Mouse (Mus musculus): Measurements from ENCODE around the gene Ctdnep1.

Gene Ctdnep1

DNA sequence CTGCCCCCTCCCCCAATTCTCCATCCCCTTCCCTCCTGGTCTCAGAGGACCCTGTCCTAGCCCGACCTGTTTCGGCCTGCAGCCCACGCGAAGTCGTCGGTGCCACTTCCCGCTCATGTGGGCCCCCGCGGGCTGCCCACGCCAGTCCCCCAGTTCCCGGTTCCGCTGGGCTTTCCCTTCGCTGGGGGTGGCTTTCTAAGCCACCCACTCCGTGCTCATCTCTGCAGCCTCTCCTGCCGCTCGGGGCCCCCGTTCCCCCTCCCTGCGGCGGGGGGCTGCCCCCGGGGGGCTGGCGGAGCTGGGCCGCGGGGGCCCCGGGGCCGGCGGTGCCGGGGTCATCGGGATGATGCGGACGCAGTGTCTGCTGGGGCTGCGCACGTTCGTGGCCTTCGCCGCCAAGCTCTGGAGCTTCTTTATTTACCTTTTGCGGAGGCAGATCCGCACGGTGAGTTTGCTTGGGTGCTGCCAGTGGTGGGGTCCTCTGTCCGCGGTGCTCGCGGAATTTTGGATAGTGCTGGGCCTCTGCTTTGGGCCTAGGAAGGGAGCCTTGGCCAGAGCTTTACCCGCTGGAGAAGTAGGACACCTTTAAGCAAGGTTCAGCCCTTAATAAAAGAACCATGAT, at the start of gene Ctdnep1:
Ctdnep1 (plus strand) TSS at position 16 of the 622 bp plus-strand sequence.
- no peak for DNase-seq

DNA sequence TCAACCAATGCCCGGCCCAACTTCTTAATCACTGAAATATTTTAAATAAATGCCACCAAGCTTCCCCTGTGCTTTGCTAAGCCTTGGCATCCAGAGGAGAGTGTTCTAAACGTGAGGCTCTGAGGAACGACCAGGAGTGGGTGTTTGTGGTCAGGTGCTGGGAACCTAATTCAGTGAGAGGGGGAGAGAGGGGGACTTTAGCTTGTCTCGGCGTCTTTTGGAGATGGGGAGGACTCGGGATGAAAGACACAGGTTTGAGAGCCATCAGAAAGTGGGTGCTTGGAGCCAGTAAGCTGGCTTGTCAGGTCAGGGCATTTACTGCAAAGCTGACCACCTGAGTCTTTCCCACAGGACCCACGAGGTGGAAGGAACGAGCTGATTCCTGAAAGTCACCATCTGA, 49.2 kb upstream of the Ctdnep1 start:
- DNase-seq, result no peak

DNA sequence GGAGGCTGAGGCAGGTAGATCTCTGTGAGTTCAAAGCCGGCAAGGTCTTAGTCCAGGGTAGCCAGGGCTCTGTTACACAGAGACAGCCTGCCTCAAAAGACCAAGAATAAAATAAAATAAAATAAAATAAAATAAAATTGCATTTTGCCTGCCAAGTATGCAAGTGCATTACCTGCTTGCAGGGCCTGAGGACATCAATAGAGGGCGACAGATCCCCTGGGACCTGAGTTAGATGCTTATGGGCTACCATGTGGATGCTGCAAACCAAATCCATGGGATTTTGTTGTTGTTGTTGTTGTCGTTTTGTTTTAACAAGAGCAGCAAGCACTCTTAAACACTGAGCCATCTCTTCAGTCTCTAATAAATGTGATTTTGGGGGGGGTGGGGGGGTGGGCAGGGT, 48.7 kb upstream of the Ctdnep1 start:
- no peak for DNase-seq

DNA sequence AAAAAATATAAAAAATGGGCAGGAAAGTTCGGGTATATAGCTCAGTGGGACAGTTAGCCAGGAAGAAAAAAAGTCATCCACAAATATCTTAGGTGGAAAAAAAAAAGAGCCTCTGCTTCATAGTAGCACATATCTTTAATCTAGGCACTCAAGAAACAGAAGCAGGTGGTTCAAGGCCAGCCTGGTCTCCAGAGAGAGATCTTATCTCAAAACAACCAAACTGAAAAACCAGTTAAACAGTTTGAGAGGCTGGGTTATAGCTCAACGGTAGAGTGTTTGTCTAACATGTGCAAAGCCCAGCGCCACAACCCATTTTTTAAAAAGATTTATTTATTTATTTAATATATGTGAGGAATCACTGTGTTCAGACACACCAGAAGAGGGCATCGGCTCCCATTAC, 47.9 kb upstream of the Ctdnep1 start:
- DNase-seq, result no peak

DNA sequence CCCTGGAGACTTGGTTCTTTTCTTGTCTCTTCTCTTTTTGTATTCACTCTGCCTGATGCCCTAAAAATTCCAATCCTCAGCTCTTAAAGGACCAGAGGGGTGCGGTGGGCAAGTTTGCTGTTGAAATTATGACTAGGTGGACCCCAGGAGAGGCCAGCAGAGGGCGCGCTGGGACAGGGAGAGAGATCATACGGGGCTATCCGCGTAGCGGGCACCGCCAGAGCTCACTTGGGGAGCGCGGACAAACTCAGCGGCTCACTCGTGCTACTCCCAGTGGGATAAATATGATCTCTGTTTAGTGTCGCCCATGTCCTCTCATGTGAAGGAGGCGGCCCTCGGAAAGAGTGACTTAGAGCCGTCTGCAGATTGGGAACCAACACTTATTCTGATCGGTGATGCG, 46.8 kb upstream of the Ctdnep1 start:
- DNase-seq, result peak; percentile 90

DNA sequence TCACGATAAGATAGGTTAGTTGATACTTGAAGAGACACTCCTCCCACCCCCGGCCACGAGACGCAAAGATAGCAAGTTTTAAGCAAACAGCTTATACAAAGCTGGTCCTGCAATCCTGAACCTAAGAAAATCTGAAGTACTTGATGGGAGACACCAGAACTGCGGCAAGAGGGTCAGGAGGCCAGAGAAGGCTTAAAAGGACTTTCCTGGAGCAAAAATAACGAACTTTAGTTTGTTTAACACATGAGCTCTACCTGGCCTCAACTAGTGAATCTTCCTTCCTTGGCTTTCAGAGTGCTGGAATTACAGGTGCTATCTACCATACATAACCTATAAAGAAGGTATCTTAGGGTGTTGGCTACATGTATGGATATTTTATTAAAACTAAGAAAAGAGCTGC, 46.3 kb upstream of the Ctdnep1 start:
- no peak for DNase-seq

DNA sequence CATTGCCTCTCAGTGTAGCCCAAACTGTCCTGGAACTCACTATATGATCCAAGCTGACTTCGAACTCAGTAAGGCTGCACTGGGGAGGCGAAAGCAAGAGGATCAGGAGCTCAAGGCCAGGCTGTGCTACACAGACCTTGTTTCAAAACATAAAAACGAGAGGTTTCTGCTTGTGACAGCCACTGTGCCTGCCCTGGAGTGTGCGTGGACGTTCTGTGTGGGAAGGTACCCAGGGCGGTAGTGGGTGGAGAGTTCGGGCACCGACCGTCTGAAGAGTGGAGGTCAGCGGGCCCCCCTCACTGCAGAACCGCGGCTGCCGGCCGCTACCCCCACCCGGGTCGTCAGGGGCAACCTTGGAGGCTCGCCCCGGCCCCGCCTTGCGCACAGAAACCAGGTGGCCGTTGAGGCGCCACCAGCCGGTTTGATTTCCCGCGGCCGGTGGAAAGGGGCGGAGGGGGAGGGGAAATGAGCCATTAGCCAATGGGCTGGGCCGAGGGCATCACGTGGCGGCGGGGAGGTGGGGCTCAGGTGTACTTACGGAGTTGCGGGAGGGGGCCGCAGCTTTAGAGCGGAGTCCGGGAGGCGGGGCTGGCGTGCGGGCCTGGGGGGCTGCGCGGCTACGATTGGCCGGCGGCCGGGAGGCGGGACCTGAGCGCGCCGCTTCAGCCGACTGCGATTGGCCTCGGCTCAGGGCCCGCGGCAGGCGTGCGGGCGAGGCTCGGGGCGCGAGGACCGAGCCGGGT, 45.6 kb upstream of the Ctdnep1 start, which contains the start of gene Ybx2:
Ybx2 (plus strand) TSS at position 660 of the 743 bp plus-strand sequence.
- DNase-seq, result peak; percentile 90

DNA sequence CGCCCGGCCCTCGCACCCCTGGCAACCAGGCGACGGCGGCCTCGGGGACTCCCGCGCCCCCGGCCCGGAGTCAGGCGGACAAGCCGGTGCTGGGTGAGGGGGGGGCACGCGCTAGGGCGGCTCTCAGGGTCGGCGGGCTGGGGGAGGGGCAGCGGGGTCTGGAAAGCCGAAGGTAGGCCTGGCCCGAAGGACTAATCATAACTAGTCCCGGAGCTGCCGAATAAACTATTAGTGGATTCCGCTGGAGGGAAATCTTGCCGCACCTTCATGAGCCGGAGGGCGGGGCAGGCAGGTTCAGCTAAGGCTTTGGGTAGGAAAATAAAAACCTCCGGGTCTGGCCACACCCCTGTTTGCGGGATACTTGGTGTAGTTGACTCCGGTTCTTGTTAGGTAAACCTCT, 44.8 kb upstream of the Ctdnep1 start:
- DNase-seq, result peak; percentile 50

DNA sequence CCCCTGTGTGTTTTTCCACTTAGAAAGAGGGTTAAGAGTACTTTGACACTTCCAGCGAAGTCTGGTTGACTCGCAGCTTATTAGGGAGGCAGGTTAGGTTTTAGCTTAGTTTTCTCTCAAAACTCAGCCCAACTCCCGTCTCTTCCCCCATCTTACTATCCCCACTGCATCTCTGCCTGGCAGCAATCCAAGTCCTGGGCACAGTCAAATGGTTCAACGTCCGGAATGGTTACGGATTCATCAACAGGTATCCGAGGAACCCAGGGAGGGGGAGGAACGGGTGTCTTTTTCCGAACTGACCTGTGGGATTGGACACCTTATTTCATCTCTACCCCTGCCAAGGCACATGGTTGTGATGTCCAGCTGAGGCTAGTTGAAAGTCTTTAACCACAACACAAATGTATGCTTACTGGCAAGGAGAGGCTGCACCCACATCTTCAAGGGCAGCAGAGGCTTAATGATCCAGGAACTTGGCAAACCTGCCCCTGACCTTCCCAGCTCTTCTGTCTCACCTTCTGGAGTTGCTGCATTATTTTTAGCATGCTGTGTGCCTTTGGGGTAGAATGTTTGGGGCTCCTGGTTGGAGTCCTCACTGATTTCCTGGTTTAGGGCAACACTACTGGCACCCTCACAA, 44.1 kb upstream of the Ctdnep1 start:
- peak; percentile 72 for DNase-seq

DNA sequence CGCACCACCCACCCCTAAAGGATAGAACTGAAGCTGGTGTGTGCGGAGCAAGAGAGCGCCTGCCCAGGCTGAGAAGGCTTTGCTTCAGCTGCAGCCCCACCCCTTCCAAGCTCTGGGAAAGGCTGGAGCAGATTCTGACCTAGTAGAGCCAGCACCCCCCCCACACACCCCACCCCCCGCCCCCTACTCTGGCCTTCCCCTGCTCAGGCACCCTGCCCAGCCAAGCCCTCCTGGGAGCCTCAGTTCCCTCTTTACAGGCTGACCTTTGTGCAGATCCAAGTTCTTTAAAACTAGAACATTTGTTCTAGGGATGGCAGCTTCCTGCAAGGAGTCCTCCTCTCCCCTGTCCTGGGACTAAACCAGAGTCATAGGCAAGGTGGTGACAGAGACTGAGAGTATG, 43.6 kb upstream of the Ctdnep1 start:
- DNase-seq, result peak; percentile 49

DNA sequence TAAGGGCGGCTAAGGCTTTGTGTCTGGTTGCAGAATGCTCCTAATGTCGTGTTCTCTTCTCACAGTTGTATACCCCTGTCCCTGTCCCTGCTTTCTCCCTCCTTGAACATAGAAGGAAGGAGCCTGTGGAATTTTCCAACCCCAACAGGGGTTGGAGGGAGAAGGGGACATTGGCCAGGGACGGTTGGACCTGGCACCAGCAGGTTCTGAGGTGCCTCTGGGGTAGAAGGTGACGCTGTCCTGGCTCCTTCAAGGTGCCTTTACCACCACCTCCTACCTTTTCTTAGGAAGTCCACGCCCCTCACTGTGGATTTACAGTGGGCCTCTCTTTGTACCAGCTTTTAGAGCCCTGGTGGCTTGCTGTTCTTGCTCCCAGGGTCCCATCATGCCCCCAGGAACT, 43.1 kb upstream of the Ctdnep1 start:
- no peak for DNase-seq

DNA sequence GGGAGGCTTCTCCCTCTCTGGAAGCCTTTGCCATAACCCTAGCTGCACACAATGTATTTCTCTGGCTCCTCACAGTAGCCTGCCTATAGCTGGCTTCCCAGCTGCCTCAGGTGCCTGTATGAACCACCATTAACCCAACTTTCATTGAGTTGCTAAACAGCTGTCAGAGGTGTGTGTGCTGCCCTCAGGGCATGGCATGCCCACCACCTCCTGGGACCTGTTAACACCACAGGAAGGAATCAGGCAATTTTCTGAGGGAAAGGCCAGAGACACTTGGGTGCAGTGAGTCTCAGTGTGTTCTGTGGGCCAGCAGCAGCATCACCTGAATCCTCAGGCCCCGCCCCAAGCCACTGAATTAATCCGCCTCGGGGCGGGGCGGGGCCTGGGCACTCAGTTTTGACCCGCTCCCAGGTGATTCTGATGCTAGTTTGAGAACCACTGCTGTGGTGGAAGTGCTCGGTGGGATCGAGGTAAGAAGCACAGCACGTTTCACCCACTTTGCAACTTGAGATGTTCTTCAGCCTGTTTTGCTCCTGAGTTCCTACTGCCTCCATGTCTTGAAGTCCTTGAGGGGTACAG, 42.5 kb upstream of the Ctdnep1 start:
- DNase-seq, result no peak

DNA sequence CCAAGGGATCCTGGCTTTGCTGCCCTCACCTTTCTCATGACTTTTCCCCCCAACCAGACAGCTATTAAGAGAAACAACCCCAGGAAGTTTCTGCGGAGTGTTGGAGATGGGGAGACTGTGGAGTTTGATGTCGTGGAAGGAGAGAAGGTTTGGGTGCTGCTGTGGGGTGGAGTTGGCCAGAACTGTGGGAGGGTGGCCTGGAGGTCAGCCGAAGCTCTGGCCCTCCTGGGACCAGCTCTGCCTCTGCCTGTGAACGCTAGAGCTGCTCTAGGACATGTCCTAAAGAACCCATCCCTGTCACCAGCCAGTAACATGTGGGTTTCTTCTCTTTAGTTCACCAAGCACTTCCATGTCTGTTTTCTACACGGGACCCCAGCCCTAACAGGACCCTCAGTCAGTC, 41.8 kb upstream of the Ctdnep1 start:
- DNase-seq, result no peak

DNA sequence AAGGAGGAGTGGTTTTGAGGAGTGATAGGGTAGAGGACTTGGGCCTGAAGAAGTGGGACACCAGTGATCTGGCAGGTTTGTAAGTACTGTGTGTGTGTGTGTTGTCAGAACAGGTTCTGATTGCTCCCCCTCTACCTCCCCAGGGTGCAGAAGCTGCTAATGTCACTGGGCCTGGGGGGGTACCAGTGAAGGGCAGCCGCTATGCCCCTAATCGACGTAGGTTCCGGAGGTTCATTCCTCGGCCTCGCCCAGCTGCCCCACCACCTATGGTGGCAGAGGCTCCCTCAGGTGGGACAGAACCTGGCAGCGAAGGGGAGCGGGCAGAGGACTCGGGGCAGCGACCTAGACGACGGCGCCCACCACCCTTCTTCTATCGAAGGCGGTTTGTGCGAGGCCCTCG, 41.2 kb upstream of the Ctdnep1 start:
- no peak for DNase-seq

DNA sequence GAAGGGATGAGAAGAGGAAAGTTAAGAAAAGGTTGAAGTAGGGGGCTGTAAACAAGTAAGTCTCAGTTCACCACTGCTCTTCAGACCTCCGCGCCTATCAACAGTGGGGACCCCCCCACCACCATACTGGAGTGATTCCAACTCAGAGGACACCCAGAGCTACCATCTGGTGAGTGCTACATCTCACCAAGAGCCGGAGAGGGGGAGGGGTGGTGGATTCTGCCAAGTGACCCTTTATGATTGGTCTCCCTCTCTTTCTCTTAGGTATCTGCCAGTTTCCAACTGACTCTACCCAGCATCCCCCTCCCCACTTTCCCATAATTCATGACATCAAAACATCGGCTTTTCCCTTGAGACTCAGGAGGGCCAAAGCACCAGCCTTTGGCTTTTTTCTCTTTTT, 40.0 kb upstream of the Ctdnep1 start:
- no peak for DNase-seq

DNA sequence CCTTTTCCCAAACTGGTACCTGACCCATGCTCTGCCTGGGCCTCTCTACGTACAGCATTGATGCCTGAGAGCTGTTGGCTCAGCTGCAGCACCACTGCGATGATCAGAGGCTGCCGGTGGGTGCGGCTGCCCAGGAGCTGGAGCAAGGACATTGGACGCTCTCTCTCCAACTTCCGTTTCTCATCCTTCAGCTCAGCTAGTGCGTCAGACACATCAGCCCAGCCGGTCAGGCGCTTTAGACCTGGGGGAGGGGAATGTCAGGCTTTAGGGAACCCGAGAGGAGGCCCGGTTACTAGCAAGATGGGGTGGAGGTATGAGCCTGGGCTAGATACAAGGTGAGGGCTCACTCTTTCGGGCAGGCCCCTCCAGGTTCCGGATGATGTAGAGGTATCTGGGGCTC, 35.7 kb upstream of the Ctdnep1 start:
- DNase-seq, result no peak

DNA sequence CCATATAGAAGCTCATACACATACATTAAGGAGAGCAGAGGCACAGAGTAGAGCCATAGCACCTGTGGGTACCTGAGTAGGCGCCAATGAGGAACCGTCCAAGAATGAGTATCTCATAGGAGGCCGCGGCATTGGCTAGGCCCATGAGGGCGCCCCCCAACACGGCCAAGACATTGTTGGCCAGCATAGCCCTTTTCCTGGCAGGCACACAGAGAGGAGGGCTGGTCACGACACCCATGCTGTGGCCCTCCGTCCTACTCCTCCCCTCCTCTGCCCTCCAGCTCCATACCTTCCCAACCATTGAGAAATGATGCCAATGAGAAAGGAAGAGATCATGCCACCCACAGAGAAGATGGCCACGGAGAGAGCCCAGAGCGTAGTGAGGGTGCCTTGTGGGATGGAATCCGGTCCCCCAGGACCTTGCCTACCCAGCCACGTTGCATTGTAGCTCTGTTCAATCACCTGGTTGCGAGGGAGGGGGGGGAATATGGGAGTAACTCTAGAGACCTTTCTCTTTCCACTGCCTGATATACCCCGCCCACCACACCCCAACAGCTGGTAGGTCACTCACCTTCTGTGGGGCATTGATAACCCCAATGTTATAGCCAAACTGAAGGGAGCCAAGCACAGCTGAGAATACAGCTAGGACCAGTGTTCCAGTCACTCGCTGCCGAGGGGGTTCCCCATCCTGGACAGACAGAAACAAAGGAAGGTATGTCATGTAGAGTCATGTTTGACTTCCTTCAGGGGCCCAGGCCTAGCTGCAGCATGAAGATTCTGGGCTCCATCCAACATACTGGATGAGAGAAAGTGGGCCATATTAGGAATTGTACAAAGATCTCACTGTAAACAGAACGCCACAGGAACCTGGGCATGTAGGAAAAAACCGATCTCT, 34.7 kb upstream of the Ctdnep1 start:
- DNase-seq, result no peak

DNA sequence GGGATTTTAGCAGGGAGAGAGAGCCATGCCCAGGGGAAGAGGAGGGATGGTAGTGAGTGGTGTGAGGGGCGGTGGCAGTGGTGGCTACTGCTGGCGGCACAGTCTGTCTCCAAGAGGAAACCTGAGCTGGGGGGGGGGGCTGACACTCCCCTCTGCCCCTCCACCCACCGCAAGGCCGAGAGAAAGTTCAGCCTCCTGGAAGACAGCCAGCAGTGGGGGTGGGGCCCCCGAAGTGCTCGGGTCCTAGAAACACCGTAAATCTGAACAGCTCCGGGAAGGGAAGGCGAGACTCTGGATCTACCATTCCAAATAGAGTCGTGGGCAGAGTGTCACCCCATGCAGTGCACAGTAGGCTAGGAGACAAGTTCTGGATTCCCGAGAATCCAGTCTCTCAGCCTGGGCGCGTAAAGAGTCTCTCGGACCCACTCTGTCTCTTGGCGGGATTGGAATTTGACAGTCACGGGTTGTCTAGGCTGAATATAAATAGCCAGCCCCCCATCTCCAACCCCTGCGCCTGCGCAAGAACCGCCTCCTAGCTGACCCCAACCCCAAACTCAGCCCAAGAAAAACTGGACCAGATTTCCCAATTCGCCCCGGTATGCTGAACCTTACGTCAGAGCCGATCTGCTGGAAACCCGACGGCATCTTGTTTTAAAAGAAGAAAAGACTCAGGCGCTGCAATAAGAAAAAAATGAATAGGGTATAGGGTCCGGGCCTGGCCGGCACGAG, 33.5 kb upstream of the Ctdnep1 start:
- DNase-seq, result peak; percentile 61

DNA sequence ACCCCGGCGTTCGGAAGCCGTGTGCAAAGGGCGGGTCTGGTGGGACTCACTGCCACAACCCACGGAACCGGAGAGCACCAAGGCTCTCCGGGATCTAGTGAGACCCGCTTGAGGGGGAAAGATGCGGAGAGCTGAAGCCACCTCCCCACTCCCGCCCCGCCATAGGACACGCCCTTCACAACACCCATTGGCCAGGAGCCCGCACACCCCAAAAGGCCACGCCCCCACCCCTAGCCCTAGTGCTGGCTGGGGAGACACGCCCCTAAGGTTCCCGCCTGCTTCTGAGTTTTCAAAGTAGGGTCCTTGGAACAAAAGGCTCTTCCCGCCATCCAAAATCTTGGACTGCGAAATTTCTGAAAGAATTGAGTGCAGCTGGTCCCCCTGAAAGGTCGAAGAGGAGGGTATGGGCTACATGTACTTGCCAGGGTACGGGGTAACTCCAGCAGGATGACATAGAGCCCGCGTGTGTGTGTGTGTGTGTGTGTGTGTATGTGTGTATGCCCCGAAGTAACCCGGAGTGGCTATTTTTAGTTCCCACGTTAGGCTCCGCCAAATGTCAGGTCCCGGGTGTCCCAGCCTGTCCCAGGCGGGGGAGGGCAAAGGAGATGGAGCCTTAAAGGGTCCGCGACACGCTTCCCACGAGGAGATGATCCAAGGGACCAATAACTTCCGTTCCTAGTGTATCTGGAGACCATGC, 32.7 kb upstream of the Ctdnep1 start, which contains the start of gene Slc2a4:
Slc2a4 (minus strand) TSS at position 123 of the 697 bp plus-strand sequence.
- DNase-seq, result peak; percentile 92

DNA sequence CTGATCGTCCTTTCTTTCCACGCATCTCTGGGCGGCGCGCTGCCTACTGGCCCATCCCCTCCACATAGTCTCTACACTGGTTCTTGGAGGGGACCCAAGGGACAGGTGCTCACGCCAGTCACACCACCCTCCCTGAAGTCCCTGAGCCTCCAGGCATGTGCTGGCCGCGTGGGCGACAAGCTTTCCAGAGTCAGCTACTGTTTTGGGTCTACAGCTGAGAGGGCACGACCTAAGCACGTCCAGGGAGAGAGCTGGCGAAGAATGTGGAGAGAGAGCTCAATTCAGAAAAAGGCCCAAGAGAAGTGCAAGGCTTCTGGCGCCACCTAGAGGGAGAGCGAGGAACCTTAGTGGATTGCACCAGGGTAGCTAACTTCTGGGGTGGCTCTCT, 32.2 kb upstream of the Ctdnep1 start:
- peak; percentile 95 for DNase-seq

DNA sequence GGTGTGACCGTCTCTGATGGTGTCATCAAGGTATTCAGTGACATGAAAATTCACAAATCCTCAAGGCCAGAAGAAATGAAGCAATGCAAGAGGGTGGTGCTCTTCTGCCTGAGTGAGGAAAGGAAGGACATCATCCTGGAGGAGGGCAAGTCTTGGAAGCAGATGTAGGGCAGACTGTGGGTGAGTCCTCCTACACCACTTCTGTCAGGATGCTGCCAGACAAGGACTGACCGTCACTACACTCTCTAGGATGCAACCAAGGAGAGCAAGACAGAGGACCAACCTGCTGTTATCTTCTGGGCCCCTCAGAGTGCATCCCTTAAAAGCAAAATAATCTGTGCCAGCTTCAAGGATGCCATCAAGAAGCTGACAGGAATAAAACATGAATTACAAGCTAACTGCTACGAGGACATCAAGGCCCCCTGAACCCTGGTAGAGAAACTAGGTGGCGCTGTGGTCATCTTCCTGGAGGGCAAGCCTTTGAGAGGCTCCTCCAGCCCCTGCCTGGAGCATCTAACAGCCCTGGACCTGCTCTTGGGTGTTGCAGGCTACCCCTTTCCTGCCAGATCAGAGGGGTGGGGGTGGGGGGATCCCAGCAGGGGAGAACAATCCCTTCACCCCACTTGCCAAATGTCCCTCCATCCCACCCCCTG, 30.0 kb upstream of the Ctdnep1 start:
- no peak for DNase-seq
